Mouse (Mus musculus): ENCODE results near the gene Efna5. TPM values are rescaled to one million over a fixed set of nuclear protein-coding genes. Genes with fewer than 3 reads are reported as not detected.

Efna5 gene
- polyA plus RNA-seq, 1 experiment from 2014 or later, result 41.6 TPM

GRCm38 (mm10) chr17:62879526-62880310, 1.4 kb downstream of the Efna5 start:
- Histone ChIP-seq H3K27ac (peak overlapping the region; percentile 87; the same call in 1 of the 2 replicates), H3K4me1 (peaks cover 4% of the 10 kb centered on the region; the same call in 1 of the 2 replicates), H3K9ac (peak overlapping the region; percentile 91), H3K27me3 (replicated peaks) (no peaks in the 10 kb centered on the region), H3K9me3 (no peaks in the 10 kb centered on the region), H3K4me3 (peak overlapping the region; percentile 84), H3K36me3 (no peaks in the 10 kb centered on the region), H3K4me2 (replicated peaks) (peak overlapping the region; percentile 74)
- under 1% methylated on average over 45 of the region's 45 CpGs for WGBS
- 0 out of 2 replicates have a peak, but pooled peaks have one; percentile 5 for ATAC-seq (ENCODE audit: low FRiP score, low read depth)

- Histone ChIP-seq H3K27ac (no peak overlapping the region), H3K4me2 (replicated peaks) (no peak overlapping the region), H3K27me3 (replicated peaks) (no peaks in the 10 kb centered on the region), H3K9me3 (no peaks in the 10 kb centered on the region), H3K4me1 (peaks cover 16% of the 10 kb centered on the region), H3K9ac (no peak overlapping the region), H3K4me3 (no peak overlapping the region), H3K36me3 (no peaks in the 10 kb centered on the region)
- 7% methylated on average over 3 of the region's 3 CpGs for WGBS
- ATAC-seq (ENCODE audit: low FRiP score, low read depth), result no peak
Observed at GRCm38 (mm10) chr17:62875727-62876126, 5.4 kb downstream of the Efna5 start.

- Histone ChIP-seq H3K4me1 (peaks cover 19% of the 10 kb centered on the region), H3K9ac (no peak overlapping the region), H3K9me3 (no peaks in the 10 kb centered on the region), H3K36me3 (no peaks in the 10 kb centered on the region), H3K4me3 (no peak overlapping the region), H3K4me2 (replicated peaks) (no peak overlapping the region), H3K27me3 (replicated peaks) (no peaks in the 10 kb centered on the region), H3K27ac (no peak overlapping the region)
- ATAC-seq (ENCODE audit: low FRiP score, low read depth), result no peak
- WGBS, result 7% methylated on average over 3 of the region's 3 CpGs
Observed at GRCm38 (mm10) chr17:62871928-62872327, 9.2 kb downstream of the Efna5 start.

- Histone ChIP-seq H3K36me3 (no peaks in the 10 kb centered on the region), H3K27me3 (replicated peaks) (no peaks in the 10 kb centered on the region), H3K4me3 (no peak overlapping the region), H3K4me1 (peaks cover 19% of the 10 kb centered on the region), H3K9me3 (no peaks in the 10 kb centered on the region), H3K4me2 (replicated peaks) (no peak overlapping the region), H3K27ac (no peak overlapping the region), H3K9ac (no peak overlapping the region)
- ATAC-seq (ENCODE audit: low FRiP score, low read depth), result no peak
- WGBS, result 24% methylated on average over 5 of the region's 5 CpGs
Observed at GRCm38 (mm10) chr17:62871191-62871590, 9.9 kb downstream of the Efna5 start.

GRCm38 (mm10) chr17:62870446-62870845, 10.7 kb downstream of the Efna5 start:
- no peak for ATAC-seq (ENCODE audit: low FRiP score, low read depth)
- Histone ChIP-seq H3K9me3 (no peaks in the 10 kb centered on the region), H3K36me3 (no peaks in the 10 kb centered on the region), H3K4me1 (peaks cover 15% of the 10 kb centered on the region), H3K4me2 (replicated peaks) (no peak overlapping the region), H3K27me3 (replicated peaks) (no peaks in the 10 kb centered on the region), H3K27ac (no peak overlapping the region), H3K4me3 (no peak overlapping the region), H3K9ac (no peak overlapping the region)
- 39% methylated on average over 5 of the region's 5 CpGs for WGBS

GRCm38 (mm10) chr17:62864966-62865365, 16.2 kb downstream of the Efna5 start:
- Histone ChIP-seq H3K27ac (no peak overlapping the region), H3K4me2 (replicated peaks) (no peak overlapping the region), H3K4me1 (peaks cover 14% of the 10 kb centered on the region), H3K9me3 (no peaks in the 10 kb centered on the region), H3K27me3 (replicated peaks) (no peaks in the 10 kb centered on the region), H3K9ac (no peak overlapping the region), H3K36me3 (no peaks in the 10 kb centered on the region), H3K4me3 (no peak overlapping the region)
- WGBS, result 93% methylated on average over 8 of the region's 8 CpGs
- no peak for ATAC-seq (ENCODE audit: low FRiP score, low read depth)

- no peak overlapping the region for H3K9ac ChIP-seq
- H3K4me3 ChIP-seq, result no peak overlapping the region
- no peaks in the 10 kb centered on the region for H3K36me3 ChIP-seq
- peak overlapping the region; percentile 36; the same call in 1 of the 2 replicates for H3K4me2 ChIP-seq (replicated peaks)
- peak overlapping the region; percentile 71; the same call in 1 of the 2 replicates for H3K27ac ChIP-seq
- whole genome bisulfite sequencing, result 44% methylated on average over 3 of the region's 3 CpGs
- ATAC-seq (ENCODE audit: low FRiP score, low read depth), result no peak
- H3K4me1 ChIP-seq, result peaks cover 18% of the 10 kb centered on the region
- H3K27me3 ChIP-seq (replicated peaks), result no peaks in the 10 kb centered on the region
- H3K9me3 ChIP-seq, result no peaks in the 10 kb centered on the region
Observed at GRCm38 (mm10) chr17:62863004-62863403, 18.1 kb downstream of the Efna5 start.

- no peak overlapping the region for H3K9ac ChIP-seq
- peak; percentile 90 for ATAC-seq (ENCODE audit: low FRiP score, low read depth)
- peaks cover 18% of the 10 kb centered on the region for H3K4me1 ChIP-seq
- no peak overlapping the region for H3K4me3 ChIP-seq
- WGBS, result 25% methylated on average over 12 of the region's 12 CpGs
- H3K27ac ChIP-seq, result peak overlapping the region; percentile 71
- peak overlapping the region; percentile 36 for H3K4me2 ChIP-seq (replicated peaks)
- H3K27me3 ChIP-seq (replicated peaks), result no peaks in the 10 kb centered on the region
- H3K36me3 ChIP-seq, result no peaks in the 10 kb centered on the region
- H3K9me3 ChIP-seq, result no peaks in the 10 kb centered on the region
Observed at GRCm38 (mm10) chr17:62862298-62862999, 18.7 kb downstream of the Efna5 start.

- 89% methylated on average over 8 of the region's 8 CpGs for WGBS
- Histone ChIP-seq H3K9ac (no peak overlapping the region), H3K4me2 (replicated peaks) (no peak overlapping the region), H3K4me3 (no peak overlapping the region), H3K36me3 (no peaks in the 10 kb centered on the region), H3K27me3 (replicated peaks) (no peaks in the 10 kb centered on the region), H3K4me1 (peaks cover 25% of the 10 kb centered on the region), H3K27ac (no peak overlapping the region), H3K9me3 (no peaks in the 10 kb centered on the region)
- ATAC-seq (ENCODE audit: low FRiP score, low read depth), result no peak
Observed at GRCm38 (mm10) chr17:62857275-62857674, 23.8 kb downstream of the Efna5 start.

GRCm38 (mm10) chr17:62853741-62854140, 27.4 kb downstream of the Efna5 start:
- no peaks in the 10 kb centered on the region for H3K36me3 ChIP-seq
- peak overlapping the region; percentile 42 for H3K4me2 ChIP-seq (replicated peaks)
- 13% methylated on average over 6 of the region's 6 CpGs for WGBS
- no peaks in the 10 kb centered on the region for H3K9me3 ChIP-seq
- peaks cover 27% of the 10 kb centered on the region for H3K4me1 ChIP-seq
- no peak overlapping the region for H3K4me3 ChIP-seq
- no peak for ATAC-seq (ENCODE audit: low FRiP score, low read depth)
- H3K27ac ChIP-seq, result no peak overlapping the region
- H3K27me3 ChIP-seq (replicated peaks), result no peaks in the 10 kb centered on the region
- no peak overlapping the region for H3K9ac ChIP-seq

GRCm38 (mm10) chr17:62852822-62853608, 28.1 kb downstream of the Efna5 start:
- Histone ChIP-seq H3K27ac (no peak overlapping the region), H3K4me2 (replicated peaks) (peak overlapping the region; percentile 42), H3K4me3 (no peak overlapping the region), H3K9ac (no peak overlapping the region), H3K9me3 (no peaks in the 10 kb centered on the region), H3K27me3 (replicated peaks) (no peaks in the 10 kb centered on the region), H3K4me1 (peaks cover 27% of the 10 kb centered on the region), H3K36me3 (no peaks in the 10 kb centered on the region)
- 2% methylated on average over 3 of the region's 3 CpGs for WGBS
- ATAC-seq (ENCODE audit: low FRiP score, low read depth), result peak; percentile 65; the same call in 1 of the 2 replicates

GRCm38 (mm10) chr17:62851268-62851667, 29.8 kb downstream of the Efna5 start:
- no peak overlapping the region for H3K27ac ChIP-seq
- H3K4me1 ChIP-seq, result peaks cover 27% of the 10 kb centered on the region
- no peak overlapping the region for H3K4me3 ChIP-seq
- H3K27me3 ChIP-seq (replicated peaks), result no peaks in the 10 kb centered on the region
- 42% methylated on average over 7 of the region's 7 CpGs for WGBS
- no peaks in the 10 kb centered on the region for H3K36me3 ChIP-seq
- peak; percentile 21; the same call in 1 of the 2 replicates for ATAC-seq (ENCODE audit: low FRiP score, low read depth)
- H3K9ac ChIP-seq, result no peak overlapping the region
- H3K9me3 ChIP-seq, result no peaks in the 10 kb centered on the region
- no peak overlapping the region for H3K4me2 ChIP-seq (replicated peaks)
